Mouse (Mus musculus) heart, adult 11 months (tissue): ENCODE measurements around the gene Siglece.
"Not testable (repeated sequence)": the region's sequence is repeated elsewhere in the genome, so short reads cannot be mapped to it uniquely, and the experiment has no call there.

Source experiments
- DNase-seq: peaks from one replicate; pipeline ENCODE4 v3.0.0; 2022

The Siglece gene

DNA sequence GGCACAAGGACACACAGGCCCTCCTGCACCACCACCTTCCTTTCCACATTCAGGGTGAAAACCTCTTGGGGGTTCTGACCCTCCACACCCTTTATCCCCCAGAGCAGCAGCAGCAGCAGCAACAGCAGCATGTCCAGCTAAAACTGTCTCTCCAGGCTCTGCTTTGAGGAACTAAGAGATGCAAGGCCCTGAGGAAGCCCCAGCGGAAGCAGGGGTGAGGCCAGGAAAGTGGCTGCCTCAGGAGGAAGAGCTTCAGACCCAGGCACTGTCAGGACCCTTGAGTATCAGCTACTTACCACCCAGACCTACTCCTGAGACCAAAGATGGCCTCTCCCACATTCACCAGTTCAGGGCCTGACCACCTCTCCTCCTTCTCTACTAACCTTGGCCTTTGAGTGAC is at the start of gene Siglece:
Siglece (minus strand) TSS at position 160 of the 400 bp plus-strand sequence.
- DNase-seq, result peak; percentile 92

DNA sequence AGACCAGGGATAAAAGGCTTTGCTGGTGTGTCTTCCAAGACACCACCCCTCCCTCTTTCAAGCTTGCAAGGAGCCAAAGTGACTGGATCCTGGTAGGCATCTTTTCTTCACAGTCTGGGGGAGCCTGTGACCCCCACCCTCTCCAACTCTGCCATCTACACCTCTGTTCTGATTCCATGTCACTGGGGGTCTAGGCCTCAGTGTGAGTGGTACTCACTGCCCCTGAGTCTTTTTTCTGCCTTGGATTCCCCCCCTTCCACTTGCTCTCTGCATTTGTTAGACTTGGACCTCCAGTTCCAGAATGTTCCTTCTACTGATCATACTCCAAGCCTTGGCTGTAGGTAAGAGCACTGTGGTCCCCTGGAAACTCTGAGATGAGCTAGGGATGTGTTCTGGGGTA is 30.2 kb upstream of the Siglece start, which contains the start of gene Klk14:
Klk14 (plus strand) TSS at position 301 of the 400 bp plus-strand sequence.
- no peak for DNase-seq

DNA sequence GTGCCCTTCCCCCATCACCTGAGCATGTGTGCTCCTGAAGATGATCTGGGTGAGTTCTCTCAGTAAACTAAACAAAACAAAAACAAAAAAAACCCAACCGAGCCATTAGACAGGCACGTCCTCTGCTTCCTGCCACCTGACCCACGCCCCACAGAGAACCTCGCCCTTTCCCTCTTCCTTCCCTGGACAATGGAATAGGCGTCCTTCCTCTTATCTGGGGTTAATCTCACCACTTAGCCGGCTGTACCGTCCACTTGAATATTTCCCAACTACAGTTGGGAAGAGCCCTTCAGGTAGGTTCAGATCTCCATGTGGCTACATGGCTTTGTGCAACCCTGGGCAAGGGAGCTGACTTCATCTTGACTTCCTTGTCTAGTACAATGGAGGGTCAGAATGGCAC is 25.1 kb upstream of the Siglece start:
- DNase-seq, result peak; percentile 96

DNA sequence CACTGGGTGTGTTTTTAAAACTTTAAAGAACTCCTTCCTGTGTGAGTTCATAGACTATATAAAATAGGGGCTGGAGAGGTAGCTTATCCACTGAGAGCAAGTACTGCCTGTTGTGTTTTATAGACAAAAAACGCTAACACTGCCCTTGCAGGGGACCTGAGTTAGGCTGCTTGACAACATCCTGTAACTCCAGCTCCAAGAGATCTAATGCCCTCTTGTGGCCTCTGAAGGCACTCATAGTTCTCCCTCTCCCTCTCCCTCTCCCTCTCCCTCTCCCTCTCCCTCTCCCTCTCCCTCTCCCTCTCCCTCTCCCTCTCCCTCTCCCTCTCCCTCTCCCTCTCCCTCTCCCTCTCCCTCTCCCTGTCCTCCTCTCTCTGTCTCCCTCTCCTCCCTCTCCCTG is 22.6 kb upstream of the Siglece start:
- DNase-seq, result not testable (repeated sequence)

DNA sequence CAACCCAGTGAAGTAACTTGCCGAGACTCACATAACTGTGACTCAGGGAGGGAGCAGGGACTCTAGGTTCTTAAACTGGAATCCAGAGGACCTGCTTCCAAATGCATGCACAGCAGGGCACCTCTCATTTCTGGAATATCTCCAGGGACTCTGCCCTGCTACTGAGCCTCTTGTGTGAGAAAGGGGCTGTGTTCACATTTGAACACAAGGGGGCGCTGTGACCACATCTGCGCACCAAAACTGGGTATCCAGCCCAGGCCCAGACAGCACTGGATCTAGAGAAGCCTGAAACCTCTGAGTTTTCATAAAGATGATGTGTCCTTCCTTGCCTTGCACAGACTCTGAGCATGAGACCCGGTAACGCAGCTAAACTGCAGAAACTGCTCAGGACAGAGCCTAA is 21.0 kb upstream of the Siglece start:
- DNase-seq, result peak; percentile 92

DNA sequence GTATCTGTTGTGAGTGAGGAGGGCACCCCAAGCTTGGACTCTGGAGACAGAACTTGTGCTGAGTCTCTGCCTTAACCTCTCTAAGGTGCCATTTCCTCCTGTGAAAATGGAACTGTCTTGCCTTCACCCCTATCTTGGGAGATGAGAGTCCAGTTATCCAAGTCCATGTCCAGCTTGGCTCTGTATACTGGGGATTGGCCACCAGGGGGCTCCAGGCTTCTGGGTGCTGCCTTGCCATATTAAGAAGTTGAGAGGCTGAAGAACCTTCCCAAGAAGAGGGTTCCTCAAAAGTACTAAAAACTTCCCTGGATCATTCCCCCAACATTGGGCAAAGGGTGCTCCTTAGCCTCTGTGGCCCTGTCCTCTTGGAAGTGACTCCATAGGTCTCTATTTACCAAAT is 18.6 kb upstream of the Siglece start:
- DNase-seq, result peak; percentile 92

DNA sequence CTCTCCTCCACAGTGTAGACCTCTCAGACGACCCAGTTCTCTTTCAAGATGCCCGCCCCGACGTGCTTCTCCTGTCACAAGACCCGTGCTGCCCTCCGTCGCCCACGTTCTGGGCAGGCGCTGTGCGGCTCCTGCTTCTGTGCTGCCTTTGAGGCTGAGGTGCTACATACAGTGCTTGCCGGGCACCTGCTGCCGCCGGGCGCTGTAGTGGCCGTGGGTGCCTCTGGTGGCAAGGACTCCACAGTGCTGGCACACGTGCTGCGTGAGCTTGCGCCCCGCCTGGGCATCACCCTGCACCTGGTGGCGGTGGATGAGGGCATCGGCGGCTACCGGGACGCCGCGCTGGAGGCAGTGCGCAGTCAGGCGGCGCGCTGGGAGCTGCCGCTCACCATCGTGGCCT is 15.1 kb upstream of the Siglece start:
- DNase-seq, result no peak

DNA sequence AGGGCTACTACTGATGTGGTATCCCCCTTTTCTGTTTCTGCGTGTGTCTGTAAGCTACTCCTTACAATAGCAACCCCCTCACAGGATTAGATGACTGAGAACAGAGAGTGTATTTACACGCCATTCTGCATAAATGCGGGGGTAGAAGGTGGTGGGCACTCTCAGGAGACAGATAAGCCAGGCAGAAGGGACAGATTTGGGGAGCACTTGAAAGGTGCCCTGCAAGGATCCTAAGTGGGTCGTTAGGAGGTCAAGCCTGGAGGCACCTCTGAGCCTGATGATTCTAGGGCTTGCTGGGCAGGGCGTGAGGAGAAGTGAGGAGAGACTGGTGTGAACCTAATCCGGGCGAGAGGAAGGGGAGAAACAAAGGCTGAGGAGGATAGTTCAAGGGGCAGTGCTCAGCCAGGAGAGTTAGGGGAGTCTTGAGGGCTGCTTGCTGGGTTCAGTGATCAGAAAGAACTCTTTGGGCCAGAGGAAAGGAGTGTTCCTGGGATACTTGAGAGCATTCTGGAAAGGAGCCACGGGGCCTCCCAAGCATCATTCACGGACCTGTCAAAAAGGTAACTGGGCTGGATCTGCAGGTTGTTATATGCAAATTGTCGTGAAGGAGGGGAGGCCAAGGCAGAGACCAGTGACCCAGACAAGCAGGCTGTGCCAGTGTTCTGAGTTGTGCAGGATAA is 12.8 kb upstream of the Siglece start:
- DNase-seq, result peak; percentile 90

DNA sequence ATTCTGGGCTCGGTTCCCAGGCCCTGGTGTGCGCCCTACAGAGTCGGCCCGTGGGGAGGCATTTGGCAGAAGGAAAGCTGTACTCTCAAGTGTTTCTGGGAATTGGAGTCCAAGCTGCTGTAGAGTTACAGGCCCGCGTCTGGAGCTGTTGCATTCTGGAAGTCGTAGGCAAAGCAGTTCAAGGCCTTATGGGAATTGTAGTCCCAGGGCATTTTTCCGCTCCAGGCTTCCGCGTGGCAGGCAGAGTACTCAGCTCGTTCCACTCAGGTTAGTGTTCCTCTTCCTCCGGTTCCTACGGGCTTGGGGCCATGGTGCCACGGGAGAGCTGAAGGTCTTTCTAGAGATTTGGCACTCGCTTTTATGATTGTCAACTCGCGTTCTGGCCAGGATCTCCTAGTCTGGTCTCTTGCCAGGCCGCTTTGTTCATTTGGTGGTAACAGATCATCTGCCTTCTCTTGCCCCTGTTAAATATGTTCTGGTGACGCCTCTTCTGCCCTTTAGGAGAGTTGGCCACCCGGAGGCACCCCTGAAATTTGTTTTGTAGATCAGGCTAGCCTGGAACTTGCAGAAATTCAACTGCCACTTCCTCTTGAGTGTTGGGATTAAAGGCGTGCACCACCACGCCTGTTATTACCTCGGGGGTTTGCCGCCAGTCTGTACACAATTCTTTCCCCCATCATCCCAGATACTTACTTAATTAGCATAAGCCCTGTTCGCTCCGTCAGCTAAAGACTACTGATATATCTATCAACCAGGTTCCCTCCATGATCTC is 12.0 kb upstream of the Siglece start, which contains the start of gene Ctu1:
Ctu1 (plus strand) TSS at position 208 of the 772 bp plus-strand sequence.
- peak; percentile 100 for DNase-seq

DNA sequence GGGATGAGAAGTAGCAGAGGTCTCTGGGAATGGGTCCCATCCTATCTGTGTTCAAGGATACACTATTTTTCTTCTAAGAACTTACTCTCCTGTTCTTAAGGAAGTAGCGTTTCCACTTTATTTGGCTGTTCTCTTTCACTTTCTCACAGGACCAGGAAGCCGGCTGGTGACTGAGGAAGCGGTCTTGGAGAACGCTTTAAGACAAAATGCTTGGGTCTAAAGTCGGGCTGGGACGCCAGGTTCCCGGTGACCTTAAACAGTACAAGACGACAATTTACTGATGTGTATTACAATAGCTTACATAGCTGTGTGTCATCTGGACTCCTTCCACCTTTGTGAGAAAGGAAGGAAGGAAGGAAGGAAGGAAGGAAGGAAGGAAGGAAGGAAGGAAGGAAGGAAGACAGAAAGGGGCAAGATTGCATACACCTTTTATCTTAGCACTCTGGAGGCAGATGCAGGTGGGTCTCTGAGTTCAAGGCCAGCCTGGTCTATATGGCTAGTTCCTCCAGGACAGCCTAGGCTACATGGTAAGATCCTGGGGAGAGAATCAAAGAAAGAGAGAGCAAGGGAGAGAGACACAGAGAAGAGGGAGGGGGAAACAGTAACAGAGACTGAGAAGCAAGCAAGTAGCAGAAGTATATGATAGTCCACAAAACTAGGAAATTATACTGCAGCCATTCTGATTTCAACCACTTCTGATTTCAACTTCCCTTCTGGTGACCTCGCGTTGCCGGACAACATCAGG is 11.3 kb upstream of the Siglece start:
- no peak for DNase-seq

DNA sequence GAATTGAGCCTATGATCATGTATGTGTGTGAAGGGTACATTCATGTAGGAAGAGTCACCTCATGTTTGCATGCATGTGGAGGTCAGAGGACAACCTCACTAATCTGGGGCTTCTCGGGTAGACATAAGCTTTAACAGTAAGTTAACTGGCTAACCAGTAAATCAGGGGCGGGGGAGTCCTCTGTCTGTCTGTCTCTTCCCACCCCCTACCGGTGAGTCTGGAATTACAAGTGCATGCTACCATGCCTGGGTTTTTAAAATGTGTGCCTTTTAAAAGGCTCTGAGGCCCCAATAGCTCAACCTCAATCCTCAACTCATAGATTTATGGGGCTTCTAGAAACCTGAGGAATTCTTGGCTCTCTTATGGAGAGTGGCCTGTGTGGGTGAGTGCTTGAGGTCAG is 8.6 kb upstream of the Siglece start:
- no peak for DNase-seq

DNA sequence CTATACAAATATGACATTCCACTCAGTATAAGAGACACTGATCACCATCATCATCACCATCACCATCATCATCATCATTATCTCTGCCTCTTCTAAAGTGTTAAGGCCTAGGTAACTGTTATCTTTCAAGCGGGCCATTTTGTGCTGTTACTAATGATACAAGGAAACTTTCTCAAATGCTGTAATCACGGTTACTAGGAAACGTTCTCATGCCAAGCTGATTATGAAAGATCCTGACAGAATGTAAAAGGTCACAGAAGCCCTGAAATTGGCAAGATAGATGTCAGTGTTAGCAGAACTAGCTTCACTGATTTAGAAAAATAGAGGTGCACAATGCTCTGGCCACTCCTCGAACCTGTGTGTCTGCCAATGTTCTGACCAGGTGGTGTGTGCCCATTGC is 7.3 kb upstream of the Siglece start:
- not testable (repeated sequence) for DNase-seq

DNA sequence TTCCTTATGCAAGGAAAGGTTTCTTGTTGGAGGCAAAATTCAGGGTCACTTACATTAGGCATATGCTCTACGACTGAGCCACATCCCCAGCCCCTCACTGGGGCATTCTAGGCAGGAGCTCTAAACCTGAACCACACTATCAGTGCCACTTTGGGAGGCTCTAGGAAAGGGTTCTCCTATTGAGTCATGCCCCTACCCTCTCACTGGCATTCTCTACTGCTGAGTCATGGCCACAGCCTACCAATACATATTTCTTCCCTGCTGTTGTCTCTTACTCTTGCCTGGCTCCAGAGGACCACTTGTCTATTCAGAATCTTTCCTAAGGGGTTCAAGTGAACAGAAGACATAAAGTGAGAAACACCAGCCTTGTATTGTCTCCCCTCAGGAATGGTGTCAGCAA is 2.8 kb upstream of the Siglece start:
- no peak for DNase-seq

DNA sequence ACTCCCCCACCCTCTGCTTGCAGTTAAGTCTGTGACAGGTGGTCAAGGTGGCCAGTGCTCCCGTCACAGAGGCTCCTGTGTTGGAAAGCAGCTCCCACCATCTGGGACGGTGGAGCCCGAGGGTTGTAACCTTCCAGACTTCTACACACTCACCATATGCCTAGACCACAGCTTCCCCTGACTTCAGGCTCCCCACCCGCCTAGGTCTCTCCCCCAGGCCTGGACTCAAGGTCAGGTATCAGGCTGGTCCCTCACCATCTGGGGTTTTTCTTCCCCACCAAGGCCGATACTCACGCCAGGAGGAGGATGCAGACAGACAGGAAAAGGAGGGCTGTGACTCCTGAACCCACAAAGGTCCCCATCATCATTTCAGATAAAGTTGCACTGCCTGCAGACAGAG is 3.7 kb downstream of the Siglece start:
- DNase-seq, result no peak

DNA sequence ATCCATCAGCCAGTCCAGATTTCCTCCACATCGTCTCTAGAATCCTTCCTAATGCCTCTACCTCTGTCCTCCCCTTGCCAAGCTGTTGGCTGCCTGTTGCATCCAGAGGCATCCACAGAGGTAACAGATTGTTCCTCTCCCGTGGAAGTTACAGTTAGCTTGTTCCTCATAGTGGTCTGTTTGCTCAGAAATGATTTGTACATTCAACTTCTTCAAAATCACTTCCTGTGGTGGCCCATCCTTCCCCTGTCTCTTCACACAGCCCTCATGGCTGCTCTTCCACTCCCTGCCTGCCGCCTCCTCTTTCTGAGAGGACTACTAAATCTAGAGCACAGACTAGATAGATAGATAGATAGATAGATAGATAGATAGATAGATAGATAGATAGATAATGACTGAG is 5.4 kb downstream of the Siglece start:
- no peak for DNase-seq

DNA sequence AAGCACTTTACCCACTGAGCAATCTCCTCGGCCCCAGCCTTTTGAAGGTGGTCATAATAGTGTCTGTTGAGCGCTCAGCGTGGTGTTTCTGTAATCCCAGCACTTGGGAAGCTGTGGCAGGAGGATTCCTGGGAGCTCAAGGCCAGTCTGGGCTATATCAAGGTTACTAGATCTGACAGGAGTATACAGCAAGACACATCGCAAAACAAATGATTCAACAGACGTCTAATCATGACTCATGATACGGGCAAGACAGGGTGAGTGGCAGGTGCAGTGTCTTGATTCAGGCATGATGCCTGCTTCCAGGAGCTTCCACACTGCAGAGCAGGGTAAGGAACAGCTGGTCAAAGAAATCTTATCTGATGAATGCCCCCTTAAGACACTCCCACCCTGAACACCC is 7.3 kb downstream of the Siglece start:
- no peak for DNase-seq

DNA sequence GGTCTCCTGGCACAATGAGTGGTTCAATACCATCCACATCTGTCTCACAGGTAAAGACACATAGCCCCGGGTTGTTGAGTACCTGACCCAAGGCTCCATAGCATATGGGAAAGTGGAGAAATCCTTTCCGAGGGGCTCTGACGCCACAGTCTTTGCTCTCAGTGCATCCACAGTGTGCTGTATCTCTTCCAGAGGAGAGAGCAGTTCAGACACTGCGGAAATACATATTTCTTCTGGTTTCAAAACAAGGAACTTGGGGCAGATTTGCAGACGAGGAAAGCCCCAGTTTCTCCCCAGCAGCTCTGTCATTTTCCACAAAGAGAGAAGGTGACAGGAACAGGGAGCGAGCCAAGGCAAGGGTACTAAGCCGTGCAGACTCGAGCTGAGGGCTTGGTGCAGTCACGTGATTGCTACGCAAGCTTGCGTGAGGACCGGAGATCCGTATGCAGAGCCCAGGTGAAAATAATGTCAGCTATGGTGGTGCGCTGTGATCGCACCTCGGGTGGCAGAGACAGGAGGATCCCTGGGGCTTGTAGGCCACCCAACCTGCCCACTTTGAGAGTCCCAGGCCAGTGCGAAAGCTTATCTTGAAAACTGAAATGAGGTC is 16.8 kb downstream of the Siglece start:
- DNase-seq, result no peak

DNA sequence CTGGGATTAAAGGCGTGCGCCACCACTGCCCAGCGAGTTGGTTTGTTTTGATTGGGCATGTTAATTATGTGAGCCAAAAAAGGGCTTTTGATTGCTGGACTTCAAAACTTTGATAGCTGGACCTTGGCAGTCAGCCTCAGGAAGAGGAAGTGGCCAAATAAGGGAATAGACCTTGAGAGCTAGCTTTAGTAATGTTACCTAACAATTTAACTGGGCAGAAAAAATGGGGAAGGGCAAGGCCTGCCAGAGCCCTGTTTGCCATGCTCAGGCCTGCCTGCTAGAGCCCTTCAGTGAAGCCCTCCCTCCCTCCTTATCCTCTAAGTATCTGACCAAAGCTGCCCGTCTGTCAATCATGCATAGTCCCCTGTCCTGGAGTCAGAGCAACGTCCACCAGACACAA is 17.4 kb downstream of the Siglece start:
- DNase-seq, result no peak

DNA sequence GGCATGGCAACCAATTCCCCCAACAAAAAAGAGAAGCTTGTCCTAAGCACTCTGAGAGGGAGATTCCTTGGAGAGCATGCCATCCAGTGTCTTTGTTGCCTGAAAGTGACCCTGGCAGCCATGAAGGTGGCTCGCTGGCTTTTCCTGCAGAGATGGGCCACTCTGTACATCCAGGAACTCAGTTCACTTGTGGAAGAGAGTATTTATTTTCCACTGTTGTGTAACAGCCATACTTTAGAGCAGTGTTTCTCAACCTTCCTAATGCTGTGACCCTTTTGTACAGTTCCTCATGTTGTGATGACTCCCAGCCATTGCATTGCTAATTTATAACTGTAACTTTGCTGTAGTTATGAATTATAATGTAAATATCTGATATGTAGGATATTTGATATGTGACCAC is 22.8 kb downstream of the Siglece start:
- DNase-seq, result no peak

DNA sequence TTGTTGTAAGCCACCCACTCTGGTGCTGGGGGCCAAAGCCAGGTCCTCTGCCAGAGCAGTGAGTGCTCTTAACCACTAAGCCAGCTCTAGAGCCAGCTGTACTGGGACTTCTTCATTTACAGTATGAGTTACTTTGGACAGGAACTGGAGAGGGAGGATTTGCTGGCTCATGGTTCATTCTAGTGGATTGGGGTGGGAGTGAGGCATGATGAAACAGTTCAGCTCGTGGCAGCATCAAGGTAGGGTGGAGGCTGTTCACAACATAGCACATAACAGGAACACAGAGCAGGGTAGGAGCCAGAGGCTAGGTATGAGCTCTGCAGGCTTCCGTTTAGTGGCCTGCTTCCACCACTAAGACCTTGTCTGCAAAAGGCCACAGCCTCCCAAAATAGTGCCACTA is 23.8 kb downstream of the Siglece start:
- no peak for DNase-seq

DNA sequence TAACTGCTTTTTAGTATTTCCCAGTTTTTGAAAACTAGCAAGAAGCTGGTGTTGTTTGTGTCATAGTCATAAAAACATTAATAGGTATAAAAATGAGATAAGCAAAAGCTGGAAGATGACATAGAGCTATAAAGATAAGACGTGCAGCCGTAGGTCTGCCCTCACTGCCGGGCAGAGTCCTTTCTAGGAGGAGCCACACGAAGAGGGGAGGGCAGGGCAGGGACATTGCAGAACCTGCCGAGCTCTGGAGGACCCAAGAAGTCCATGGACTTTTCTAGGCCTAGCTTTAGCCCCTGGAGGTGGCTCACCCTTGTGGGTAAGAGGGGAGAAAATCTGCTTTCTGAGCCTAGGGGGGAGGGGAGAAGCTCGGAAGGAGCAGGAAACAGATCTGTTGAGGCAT is 25.5 kb downstream of the Siglece start, which contains the start of gene Ceacam18:
Ceacam18 (plus strand) TSS at position 208 of the 400 bp plus-strand sequence.
- DNase-seq, result no peak

DNA sequence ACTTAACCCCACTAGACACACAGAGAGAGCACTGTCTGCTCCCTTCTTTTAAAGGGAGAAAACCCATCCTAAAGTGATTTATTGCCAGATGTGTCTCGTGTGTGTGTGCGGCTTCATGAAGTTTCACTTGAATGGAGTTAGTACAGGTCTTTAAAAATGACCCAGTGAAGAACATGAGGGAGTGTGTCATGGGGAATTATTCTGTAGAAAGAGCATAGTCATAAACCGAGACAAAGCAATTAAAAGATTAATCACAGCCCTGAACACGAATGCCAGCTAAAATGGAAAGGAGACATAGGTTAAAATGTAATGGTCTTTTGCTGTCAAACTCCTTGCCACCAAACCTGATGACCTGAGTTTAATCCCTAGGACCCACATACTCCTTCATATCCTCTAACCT is 26.0 kb downstream of the Siglece start:
- no peak for DNase-seq

DNA sequence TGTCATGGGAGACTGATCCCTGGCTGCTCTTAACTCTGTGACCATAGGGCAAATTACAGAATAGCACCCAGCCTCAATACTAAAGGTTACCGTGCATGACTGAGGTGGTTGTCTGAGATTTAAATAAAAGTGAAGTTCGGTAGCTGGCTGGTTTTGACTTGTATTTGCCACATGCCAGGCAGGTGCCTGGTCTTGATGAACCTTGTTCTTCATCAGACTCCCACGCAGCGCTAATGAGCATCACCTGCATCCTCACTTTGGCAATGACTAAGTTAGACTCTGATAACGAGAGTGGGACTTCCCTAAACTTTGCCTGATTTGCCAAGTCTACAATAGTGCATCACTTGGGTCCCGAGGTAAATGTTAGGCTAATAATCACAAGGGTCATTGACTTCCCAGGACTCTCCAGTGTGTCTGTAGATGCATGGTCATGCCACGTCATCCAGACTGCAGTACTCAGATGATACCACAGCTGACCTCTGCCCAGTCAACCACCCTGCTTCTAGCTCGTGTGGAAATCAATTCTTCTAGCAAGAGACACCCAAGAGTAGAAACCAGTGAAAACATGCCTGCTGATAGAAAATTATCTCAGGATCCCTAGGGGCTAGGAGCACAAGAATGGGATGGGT is 34.1 kb downstream of the Siglece start:
- DNase-seq, result no peak
